Mouse (Mus musculus) liver, postnatal 0 days (tissue): Measurements from ENCODE around the gene Usp30.

Source experiments
- CTCF ChIP-seq: sonication (generic); IDR thresholded peaks from 2 replicates; pipeline ENCODE4 v1.5.1; 2016; ENCODE audit warnings: antibody characterized with exemption, low read depth
- EP300 ChIP-seq: IDR thresholded peaks from 2 replicates; pipeline ENCODE4 v1.6.1; 2016; ENCODE audit warnings: antibody characterized with exemption, low read depth, mild to moderate bottlenecking

- TF ChIP-seq CTCF (no peak), EP300 (no peak)
Measured at GRCm38 (mm10) chr5:114155168-114155933, 90.1 kb downstream of the Usp30 start.
